Mouse (Mus musculus): ENCODE results near the gene Tmem26. TPM values are rescaled to one million over a fixed set of nuclear protein-coding genes. Genes with fewer than 3 reads are reported as not detected.

Gene Tmem26
- 3.7 and 16.2 TPM in 2 replicates for polyA plus RNA-seq (2016; fragmentation: Nextera tagmentation; extraction: Ambion mirVana)

DNA sequence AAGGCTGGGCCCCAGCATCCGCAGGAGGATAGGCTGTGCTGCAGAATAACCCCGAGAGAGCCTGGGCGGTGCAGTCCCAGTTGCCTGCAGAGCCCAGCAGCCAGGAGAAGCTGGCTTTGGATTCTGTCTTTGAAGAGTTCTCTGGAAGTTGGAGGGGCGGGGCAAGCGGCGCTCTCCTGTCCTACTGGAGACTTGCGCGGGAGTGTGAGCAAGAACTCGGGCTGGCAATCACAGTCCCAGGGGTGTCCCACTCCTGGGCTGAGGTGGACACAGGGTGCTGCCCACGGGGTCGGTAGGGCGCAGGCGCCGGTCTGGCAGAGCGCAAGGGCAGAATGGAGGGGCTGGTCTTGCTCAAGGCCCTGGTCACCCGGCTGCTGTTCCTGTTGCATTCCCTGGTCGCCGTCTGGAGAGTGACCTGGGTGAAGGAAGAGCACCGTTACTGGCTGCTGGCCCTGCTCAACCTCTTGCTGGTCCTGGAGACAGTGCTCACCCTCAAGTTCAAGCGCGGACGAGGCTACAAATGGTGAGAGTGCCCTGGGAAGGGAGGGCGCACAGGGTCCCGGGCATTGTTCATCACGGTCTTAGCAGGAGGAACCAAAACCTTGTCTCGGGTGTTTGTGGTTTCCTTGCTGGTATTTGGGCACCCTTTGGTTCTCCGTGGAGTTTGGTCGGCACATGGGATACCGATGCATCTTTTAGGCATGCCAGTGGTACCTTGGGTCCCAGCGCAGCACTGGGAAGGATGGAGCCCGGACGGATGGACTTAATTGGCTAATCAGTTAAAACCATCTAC, at the start of gene Tmem26:
Gene Tmem26, plus strand, starts transcription at position 79 of the 793 bp plus-strand sequence.
- Histone ChIP-seq H3K9me3 (replicated peaks) (no peaks in the 10 kb centered on the region), H3K27me3 (ENCODE audit: low read depth, poor library complexity, severe bottlenecking) (peaks cover 5% of the 10 kb centered on the region; the same call in 1 of the 2 replicates), H3K27ac (peak within 1 kb of the TSS; percentile 82), H3K4me1 (peaks cover 21% of the 10 kb centered on the region), H3K4me3 (peak within 1 kb of the TSS; percentile 63), H3K36me3 (no peaks in the 10 kb centered on the region)
- DNase-seq (ENCODE audit: low spot score), result peak; percentile 68
- WGBS, result under 1% methylated on average over 32 of the region's 32 CpGs

DNA sequence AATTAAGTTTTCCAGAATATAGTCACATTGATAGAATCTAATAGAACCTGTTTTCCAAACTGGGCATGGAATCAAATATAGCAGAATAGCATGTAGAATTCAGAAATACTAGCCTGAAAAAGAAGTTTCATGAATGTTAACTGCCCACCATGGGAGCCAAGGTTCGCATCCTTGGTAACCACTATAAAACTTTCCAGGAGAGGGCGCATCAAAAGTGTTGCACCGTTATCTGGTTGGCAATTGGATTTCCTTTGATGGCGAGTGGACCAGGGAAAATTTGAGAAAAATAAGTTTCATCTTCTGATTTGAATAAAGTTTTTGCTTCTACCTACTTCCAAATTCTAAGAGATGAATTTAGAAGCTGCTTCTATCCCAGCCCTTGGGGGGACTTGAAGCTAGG, 44.8 kb upstream of the Tmem26 start:
- no peaks in the 10 kb centered on the region for H3K9me3 ChIP-seq (replicated peaks)
- no peaks in the 10 kb centered on the region for H3K36me3 ChIP-seq
- no peak for DNase-seq (ENCODE audit: low spot score)
- H3K27me3 ChIP-seq (ENCODE audit: low read depth, poor library complexity, severe bottlenecking), result no peaks in the 10 kb centered on the region
- H3K27ac ChIP-seq, result no peak overlapping the region
- 72% methylated on average over 4 of the region's 4 CpGs for WGBS
- no peak overlapping the region for H3K4me3 ChIP-seq
- H3K4me1 ChIP-seq, result no peaks in the 10 kb centered on the region

DNA sequence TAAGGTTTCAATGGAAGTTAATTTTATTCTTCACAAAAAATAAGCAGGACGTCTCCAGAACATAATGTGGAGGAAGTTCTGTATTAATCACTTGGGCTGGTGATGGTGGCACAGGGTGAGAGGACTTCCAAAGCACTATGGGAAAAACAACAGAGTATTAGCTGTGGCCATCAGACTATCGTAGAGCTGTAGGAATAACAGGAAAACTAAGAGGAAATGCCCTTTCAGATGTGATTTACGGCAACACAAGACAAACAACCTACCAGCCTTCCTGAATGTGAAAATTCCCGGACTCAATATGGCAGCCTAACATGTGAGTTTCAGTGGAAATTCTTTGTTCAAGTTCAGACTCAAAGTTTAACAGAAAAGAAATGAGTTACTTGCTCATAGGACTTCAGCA, 42.2 kb upstream of the Tmem26 start:
- DNase-seq (ENCODE audit: low spot score), result no peak
- no peaks in the 10 kb centered on the region for H3K9me3 ChIP-seq (replicated peaks)
- no peaks in the 10 kb centered on the region for H3K36me3 ChIP-seq
- H3K4me1 ChIP-seq, result no peaks in the 10 kb centered on the region
- 72% methylated on average over 4 of the region's 4 CpGs for WGBS
- H3K27me3 ChIP-seq (ENCODE audit: low read depth, poor library complexity, severe bottlenecking), result no peaks in the 10 kb centered on the region
- no peak overlapping the region for H3K4me3 ChIP-seq
- no peak overlapping the region for H3K27ac ChIP-seq

DNA sequence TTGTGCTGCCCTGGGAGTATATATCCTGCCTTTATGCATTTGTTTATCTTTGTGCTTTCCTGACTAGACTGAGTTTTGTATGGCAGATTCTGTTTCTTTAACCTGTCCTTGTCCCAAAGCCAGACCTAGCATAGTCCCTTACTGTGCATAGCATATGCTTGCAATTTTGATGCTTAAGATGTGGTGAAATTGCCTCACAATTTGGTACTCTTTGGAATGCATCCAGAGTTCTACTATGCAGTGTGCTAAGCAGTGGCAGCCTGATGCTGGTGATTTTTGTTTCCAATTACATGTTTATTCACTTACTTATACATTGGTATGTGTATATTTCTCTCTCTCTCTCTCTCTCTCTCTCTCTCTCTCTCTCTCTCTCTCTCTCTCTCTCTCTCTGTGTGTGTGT, 37.9 kb upstream of the Tmem26 start:
- H3K9me3 ChIP-seq (replicated peaks), result no peaks in the 10 kb centered on the region
- no peak overlapping the region for H3K27ac ChIP-seq
- H3K27me3 ChIP-seq (ENCODE audit: low read depth, poor library complexity, severe bottlenecking), result no peaks in the 10 kb centered on the region
- no peaks in the 10 kb centered on the region for H3K4me1 ChIP-seq
- DNase-seq (ENCODE audit: low spot score), result no peak
- H3K4me3 ChIP-seq, result no peak overlapping the region
- H3K36me3 ChIP-seq, result no peaks in the 10 kb centered on the region

DNA sequence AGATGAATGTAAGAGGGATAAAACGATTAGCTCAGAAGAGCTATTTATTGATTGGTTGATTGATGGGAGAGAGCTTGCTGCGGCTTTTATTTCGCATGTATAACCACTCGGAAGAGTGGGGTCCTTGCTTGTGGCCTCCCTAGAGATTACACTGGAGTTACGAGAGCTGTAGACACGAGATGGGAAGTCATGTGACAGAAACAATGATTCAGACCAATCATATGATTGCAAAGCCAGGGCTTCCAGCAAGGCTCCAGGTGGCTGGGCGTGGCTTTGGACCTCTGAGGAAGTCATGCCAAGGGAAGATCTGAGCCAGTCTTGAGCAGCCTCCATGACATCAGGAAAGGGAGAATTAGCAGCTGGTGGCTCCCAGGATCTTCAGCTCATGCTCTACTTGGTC, 32.3 kb upstream of the Tmem26 start:
- Histone ChIP-seq H3K4me1 (no peaks in the 10 kb centered on the region), H3K36me3 (no peaks in the 10 kb centered on the region), H3K27me3 (ENCODE audit: low read depth, poor library complexity, severe bottlenecking) (no peaks in the 10 kb centered on the region), H3K4me3 (no peak overlapping the region), H3K27ac (no peak overlapping the region), H3K9me3 (replicated peaks) (no peaks in the 10 kb centered on the region)
- 88% methylated on average over 7 of the region's 7 CpGs for WGBS
- DNase-seq (ENCODE audit: low spot score), result no peak

DNA sequence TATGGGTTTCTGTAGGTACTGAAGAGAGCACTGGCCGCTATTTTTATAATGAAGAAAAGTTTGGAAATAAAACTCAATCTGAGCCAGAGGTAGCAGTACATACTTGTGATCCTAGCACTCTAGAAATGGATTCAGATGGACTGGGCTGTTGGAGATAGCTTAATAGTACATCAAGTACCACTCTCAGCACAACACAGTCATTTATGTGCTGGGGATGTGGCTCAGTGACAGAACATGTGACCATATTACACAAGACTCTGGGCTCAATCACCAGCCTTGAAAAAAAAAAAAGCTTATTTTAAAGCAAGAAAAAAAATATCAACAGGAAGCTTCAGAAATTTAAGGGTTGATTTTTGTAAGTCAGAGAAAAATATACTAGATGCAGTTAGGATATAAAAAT, 31.0 kb upstream of the Tmem26 start:
- DNase-seq (ENCODE audit: low spot score), result no peak
- no peaks in the 10 kb centered on the region for H3K27me3 ChIP-seq (ENCODE audit: low read depth, poor library complexity, severe bottlenecking)
- WGBS, result 90% methylated on average over 1 of the region's 1 CpGs
- no peaks in the 10 kb centered on the region for H3K4me1 ChIP-seq
- no peaks in the 10 kb centered on the region for H3K9me3 ChIP-seq (replicated peaks)
- H3K4me3 ChIP-seq, result no peak overlapping the region
- no peaks in the 10 kb centered on the region for H3K36me3 ChIP-seq
- no peak overlapping the region for H3K27ac ChIP-seq

DNA sequence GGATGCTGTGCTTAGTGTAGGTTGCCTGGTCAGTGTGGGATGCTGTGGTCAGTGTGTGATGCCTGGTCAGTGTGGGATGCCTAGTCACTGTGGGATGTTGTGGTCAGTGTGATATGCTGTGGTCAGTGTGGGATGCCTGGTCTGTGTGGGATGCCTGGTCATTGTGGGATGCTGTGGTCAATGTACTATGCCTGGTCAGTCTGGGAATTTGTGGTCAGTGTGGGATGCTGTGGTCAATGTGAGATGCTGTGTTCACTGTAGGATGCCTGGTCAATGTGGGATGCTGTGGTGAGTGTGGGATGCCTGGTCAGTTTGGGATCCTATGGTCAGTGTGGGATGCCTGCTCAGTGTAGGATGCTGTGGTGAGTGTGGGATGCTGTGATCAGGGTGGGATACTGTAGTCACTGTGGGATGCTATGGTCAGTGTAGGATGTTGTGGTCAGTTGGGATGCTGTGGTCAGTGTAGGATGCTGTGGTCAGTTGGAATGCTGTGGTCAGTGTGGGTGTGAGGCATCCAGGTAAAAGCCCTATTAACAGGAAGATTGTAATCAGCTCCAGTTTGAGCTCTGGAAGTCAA, 27.6 kb upstream of the Tmem26 start:
- no peaks in the 10 kb centered on the region for H3K4me1 ChIP-seq
- no peaks in the 10 kb centered on the region for H3K27me3 ChIP-seq (ENCODE audit: low read depth, poor library complexity, severe bottlenecking)
- no peaks in the 10 kb centered on the region for H3K36me3 ChIP-seq
- DNase-seq (ENCODE audit: low spot score), result no peak
- no peak overlapping the region for H3K27ac ChIP-seq
- no peak overlapping the region for H3K4me3 ChIP-seq
- no peaks in the 10 kb centered on the region for H3K9me3 ChIP-seq (replicated peaks)

DNA sequence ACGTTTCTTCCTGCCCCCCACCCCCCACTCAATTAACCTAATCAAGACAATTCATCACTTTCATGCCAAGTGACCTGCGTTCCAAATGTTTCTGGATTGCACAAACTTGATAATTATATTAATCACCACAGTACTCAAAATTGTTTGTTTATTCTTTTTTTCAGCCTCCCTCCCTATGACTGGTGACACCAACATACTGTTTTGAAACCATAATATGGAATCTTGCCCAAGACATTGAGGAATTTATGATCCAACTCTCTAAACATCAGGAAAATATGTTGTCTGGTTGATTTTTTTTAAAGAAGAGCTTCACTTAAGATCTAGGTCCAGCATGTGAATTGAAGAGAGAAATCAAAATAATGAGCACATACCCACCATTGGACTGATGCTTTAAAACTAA, 19.2 kb upstream of the Tmem26 start:
- 87% methylated on average over 2 of the region's 2 CpGs for WGBS
- Histone ChIP-seq H3K4me1 (no peaks in the 10 kb centered on the region), H3K36me3 (no peaks in the 10 kb centered on the region), H3K27me3 (ENCODE audit: low read depth, poor library complexity, severe bottlenecking) (no peaks in the 10 kb centered on the region), H3K27ac (no peak overlapping the region), H3K9me3 (replicated peaks) (no peaks in the 10 kb centered on the region), H3K4me3 (no peak overlapping the region)
- no peak for DNase-seq (ENCODE audit: low spot score)

DNA sequence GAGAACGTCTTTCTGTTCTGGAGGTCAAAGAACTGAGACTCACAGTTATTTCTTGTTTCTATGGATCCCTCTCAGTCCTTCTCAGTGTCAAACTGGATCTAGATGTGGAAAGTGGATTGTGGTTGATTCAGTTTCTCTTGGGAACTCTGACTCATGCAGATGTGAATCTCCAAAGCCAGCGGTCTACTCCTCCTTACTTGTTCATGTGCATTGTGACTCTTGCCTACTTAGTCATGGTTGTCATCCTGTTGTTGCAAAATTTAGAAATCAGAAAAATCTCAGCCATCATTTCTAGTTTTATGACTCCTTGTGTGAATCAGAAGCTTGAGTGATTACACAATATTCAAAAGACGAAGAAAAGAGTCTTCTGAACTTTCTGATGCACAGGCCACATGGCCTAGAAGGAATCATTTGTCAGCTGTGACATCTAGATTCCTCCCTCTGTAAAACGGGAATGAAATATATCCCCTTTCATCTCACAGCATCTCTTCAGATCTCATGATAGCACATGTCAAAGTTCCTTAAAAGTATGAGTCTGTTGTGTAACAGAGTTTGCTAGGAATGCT, 17.9 kb upstream of the Tmem26 start:
- Histone ChIP-seq H3K36me3 (no peaks in the 10 kb centered on the region), H3K9me3 (replicated peaks) (no peaks in the 10 kb centered on the region), H3K27ac (no peak overlapping the region), H3K4me1 (no peaks in the 10 kb centered on the region), H3K27me3 (ENCODE audit: low read depth, poor library complexity, severe bottlenecking) (no peaks in the 10 kb centered on the region), H3K4me3 (no peak overlapping the region)
- 84% methylated on average over 4 of the region's 4 CpGs for WGBS
- no peak for DNase-seq (ENCODE audit: low spot score)

DNA sequence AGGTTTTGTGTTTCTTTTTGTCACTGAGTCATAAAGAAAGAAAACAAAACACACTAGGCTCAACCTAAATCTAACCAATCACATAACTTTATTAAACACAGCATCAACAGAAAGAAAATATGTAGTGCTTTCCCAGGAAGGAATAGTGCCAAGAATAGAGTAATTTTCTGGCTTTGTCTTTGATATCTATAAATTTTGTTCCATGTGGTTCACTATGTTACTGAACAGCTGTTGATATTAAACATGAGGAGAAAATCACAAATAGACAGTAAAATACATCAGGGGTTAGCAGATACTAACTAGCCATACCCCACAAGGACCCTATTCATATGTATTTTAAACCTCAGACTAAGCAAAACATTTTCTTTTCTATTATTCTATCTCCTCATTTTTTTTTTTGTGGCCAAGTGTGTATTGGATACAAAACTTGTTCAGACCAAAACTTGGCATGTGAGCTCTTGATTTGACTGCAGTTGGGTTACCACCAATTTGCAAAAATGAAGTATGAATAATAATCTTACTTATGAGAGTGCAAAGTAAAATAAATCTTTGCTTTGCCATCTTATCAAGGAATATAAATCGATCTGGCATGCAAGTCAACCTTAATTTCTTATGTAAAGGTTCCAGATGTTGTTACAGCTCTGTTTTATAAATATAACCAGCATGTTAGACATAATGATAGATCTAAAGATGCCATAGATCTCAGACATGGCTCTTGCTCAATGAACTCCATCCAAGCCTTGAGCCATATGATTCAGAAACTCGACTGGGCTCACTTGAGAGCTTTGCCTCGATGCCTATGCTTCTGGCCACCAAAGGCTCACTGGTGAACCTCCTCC, 16.2 kb upstream of the Tmem26 start:
- 89% methylated on average over 3 of the region's 3 CpGs for WGBS

DNA sequence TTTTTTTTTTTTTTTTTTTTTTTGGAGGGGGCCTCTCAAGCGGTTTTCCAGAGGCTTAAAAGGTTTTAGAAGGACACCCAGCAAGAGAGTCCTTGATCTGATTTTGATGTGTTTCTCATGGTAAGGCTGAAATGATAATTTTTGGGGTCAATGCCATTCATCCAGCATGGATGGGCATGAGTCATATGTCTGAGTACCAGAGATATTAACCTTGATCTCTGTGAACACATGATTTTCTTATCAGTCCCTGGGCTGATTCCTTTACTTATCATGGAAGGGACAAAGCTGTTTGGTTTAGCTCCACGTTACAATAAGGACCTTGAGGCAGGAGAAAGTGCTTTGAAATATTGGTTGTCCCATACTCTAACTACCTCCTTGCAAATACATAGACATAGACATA, 10.5 kb upstream of the Tmem26 start:
- Histone ChIP-seq H3K27me3 (ENCODE audit: low read depth, poor library complexity, severe bottlenecking) (no peaks in the 10 kb centered on the region), H3K4me1 (no peaks in the 10 kb centered on the region), H3K9me3 (replicated peaks) (no peaks in the 10 kb centered on the region), H3K27ac (no peak overlapping the region), H3K4me3 (no peak overlapping the region), H3K36me3 (no peaks in the 10 kb centered on the region)
- WGBS, result 90% methylated on average over 2 of the region's 2 CpGs
- DNase-seq (ENCODE audit: low spot score), result no peak

More for the DNA sequence above, 16.2 kb upstream of the Tmem26 start:
- H3K36me3 ChIP-seq, result no peaks in the 10 kb centered on the region
- no peak overlapping the region for H3K4me3 ChIP-seq
- no peak for DNase-seq (ENCODE audit: low spot score)
- no peaks in the 10 kb centered on the region for H3K9me3 ChIP-seq (replicated peaks)
- no peaks in the 10 kb centered on the region for H3K4me1 ChIP-seq
- no peak overlapping the region for H3K27ac ChIP-seq
- no peaks in the 10 kb centered on the region for H3K27me3 ChIP-seq (ENCODE audit: low read depth, poor library complexity, severe bottlenecking)

DNA sequence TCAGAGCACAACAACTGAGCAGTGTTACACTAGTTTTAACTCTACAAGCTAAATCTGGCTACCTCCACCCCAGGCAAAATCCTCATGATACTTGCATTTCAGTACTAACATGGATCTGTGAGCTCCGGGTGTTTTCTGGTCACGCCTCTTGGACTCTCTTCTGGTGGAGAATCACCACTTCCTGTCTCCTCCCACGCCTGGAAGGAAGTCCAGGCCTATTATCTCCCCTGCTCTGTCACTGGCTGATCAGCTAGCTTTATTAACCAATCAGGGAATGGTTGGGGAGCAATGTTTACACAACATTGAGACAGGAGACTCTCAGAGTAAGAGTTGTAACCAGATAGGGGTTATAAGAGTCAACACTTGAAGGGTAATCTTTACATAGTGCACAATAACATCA, 9.1 kb upstream of the Tmem26 start:
- Histone ChIP-seq H3K9me3 (replicated peaks) (no peaks in the 10 kb centered on the region), H3K27me3 (ENCODE audit: low read depth, poor library complexity, severe bottlenecking) (no peaks in the 10 kb centered on the region), H3K4me3 (no peak overlapping the region), H3K36me3 (no peaks in the 10 kb centered on the region), H3K4me1 (no peaks in the 10 kb centered on the region), H3K27ac (no peak overlapping the region)
- WGBS, result 81% methylated on average over 3 of the region's 3 CpGs
- DNase-seq (ENCODE audit: low spot score), result no peak

DNA sequence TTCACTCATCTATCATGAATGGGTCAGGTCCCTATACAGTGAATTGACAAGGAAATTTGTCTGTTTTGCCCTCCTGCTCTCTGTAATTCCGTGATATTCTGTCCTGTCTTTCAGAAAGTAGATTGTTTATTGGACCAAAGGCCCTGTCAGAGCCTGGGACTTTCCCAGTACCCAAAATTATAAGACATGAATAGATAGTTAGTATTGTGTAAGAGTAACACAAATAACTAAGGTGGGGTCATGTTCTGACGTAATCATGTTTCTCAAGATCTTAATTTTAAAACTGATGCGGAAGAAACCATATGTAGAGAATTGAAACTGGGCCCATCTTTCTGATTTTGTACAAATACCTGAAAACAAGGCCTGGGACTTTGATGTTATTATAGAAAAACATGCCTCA, 8.1 kb upstream of the Tmem26 start:
- no peak overlapping the region for H3K4me3 ChIP-seq
- H3K27ac ChIP-seq, result no peak overlapping the region
- no peaks in the 10 kb centered on the region for H3K36me3 ChIP-seq
- WGBS, result 93% methylated on average over 3 of the region's 3 CpGs
- no peaks in the 10 kb centered on the region for H3K27me3 ChIP-seq (ENCODE audit: low read depth, poor library complexity, severe bottlenecking)
- no peaks in the 10 kb centered on the region for H3K4me1 ChIP-seq
- H3K9me3 ChIP-seq (replicated peaks), result no peaks in the 10 kb centered on the region
- DNase-seq (ENCODE audit: low spot score), result no peak
